Mouse (Mus musculus): ENCODE data around the gene Nr4a1. TPM values are rescaled to one million over a fixed set of nuclear protein-coding genes. Genes with fewer than 3 reads are reported as not detected.

Gene Nr4a1
- polyA plus RNA-seq, 1 experiment from 2014 or later, result 16.0 TPM

- Histone ChIP-seq H3K27ac (replicated peaks) (peak overlapping the region; percentile 88; the same call in 1 of the 2 replicates), H3K4me2 (replicated peaks) (peak overlapping the region; percentile 88), H3K9me3 (replicated peaks) (no peaks in the 10 kb centered on the region), H3K4me1 (peaks cover 83% of the 10 kb centered on the region), H3K27me3 (no peaks in the 10 kb centered on the region), H3K4me3 (replicated peaks) (peak overlapping the region; percentile 88), H3K9ac (0 out of 2 replicates have a peak overlapping the region, but pooled peaks have one; percentile 68), H3K36me3 (no peaks in the 10 kb centered on the region)
- 8% methylated on average over 5 of the region's 5 CpGs for WGBS
- ATAC-seq (ENCODE audit: insufficient number of reproducible peaks, low FRiP score, low TSS enrichment, low read depth), result no peak
These were observed 30.5 kb upstream of the Nr4a1 start for GRCm38 (mm10) chr15:101223596-101223995.

GRCm38 (mm10) chr15:101224006-101224906 is 29.8 kb upstream of the Nr4a1 start, which contains the start of gene Grasp:
Gene Grasp (plus strand): TSS chr15:101224188.
- Histone ChIP-seq H3K9ac (peak within 1 kb of the TSS; percentile 68), H3K4me2 (replicated peaks) (peak within 1 kb of the TSS; percentile 88), H3K27ac (replicated peaks) (peak within 1 kb of the TSS; percentile 88), H3K27me3 (no peaks in the 10 kb centered on the region), H3K4me1 (peaks cover 89% of the 10 kb centered on the region), H3K9me3 (replicated peaks) (no peaks in the 10 kb centered on the region), H3K36me3 (peaks cover 4% of the 10 kb centered on the region), H3K4me3 (replicated peaks) (peak within 1 kb of the TSS; percentile 88)
- ATAC-seq (ENCODE audit: insufficient number of reproducible peaks, low FRiP score, low TSS enrichment, low read depth), result peak; percentile 85
- under 1% methylated on average over 77 of the region's 77 CpGs for WGBS

- 3% methylated on average over 14 of the region's 14 CpGs for WGBS
These were observed 29.1 kb upstream of the Nr4a1 start for GRCm38 (mm10) chr15:101224977-101225376.

GRCm38 (mm10) chr15:101227971-101228370 is 26.1 kb upstream of the Nr4a1 start:
- no peak overlapping the region for H3K4me3 ChIP-seq (replicated peaks)
- H3K9ac ChIP-seq, result no peak overlapping the region
- H3K36me3 ChIP-seq, result peaks cover 24% of the 10 kb centered on the region
- peak overlapping the region; percentile 37 for H3K4me2 ChIP-seq (replicated peaks)
- ATAC-seq (ENCODE audit: insufficient number of reproducible peaks, low FRiP score, low TSS enrichment, low read depth), result peak; percentile 73; the same call in 1 of the 2 replicates
- no peaks in the 10 kb centered on the region for H3K27me3 ChIP-seq
- no peaks in the 10 kb centered on the region for H3K9me3 ChIP-seq (replicated peaks)
- peaks cover 75% of the 10 kb centered on the region for H3K4me1 ChIP-seq
- 12% methylated on average over 7 of the region's 7 CpGs for WGBS
- H3K27ac ChIP-seq (replicated peaks), result peak overlapping the region; percentile 87

More at GRCm38 (mm10) chr15:101224977-101225376, 29.1 kb upstream of the Nr4a1 start:
- Histone ChIP-seq H3K4me1 (peaks cover 90% of the 10 kb centered on the region), H3K9me3 (replicated peaks) (no peaks in the 10 kb centered on the region), H3K27me3 (no peaks in the 10 kb centered on the region), H3K27ac (replicated peaks) (peak overlapping the region; percentile 88), H3K4me2 (replicated peaks) (peak overlapping the region; percentile 88), H3K36me3 (peaks cover 11% of the 10 kb centered on the region), H3K4me3 (replicated peaks) (peak overlapping the region; percentile 88), H3K9ac (peak overlapping the region; percentile 68)
- ATAC-seq (ENCODE audit: insufficient number of reproducible peaks, low FRiP score, low TSS enrichment, low read depth), result no peak

GRCm38 (mm10) chr15:101228866-101229590 is 25.0 kb upstream of the Nr4a1 start:
- H3K4me1 ChIP-seq, result peaks cover 66% of the 10 kb centered on the region
- no peaks in the 10 kb centered on the region for H3K9me3 ChIP-seq (replicated peaks)
- no peak for ATAC-seq (ENCODE audit: insufficient number of reproducible peaks, low FRiP score, low TSS enrichment, low read depth)
- no peak overlapping the region for H3K4me2 ChIP-seq (replicated peaks)
- H3K9ac ChIP-seq, result no peak overlapping the region
- 75% methylated on average over 21 of the region's 21 CpGs for WGBS
- peak overlapping the region; percentile 87 for H3K27ac ChIP-seq (replicated peaks)
- peaks cover 24% of the 10 kb centered on the region for H3K36me3 ChIP-seq
- H3K27me3 ChIP-seq, result no peaks in the 10 kb centered on the region
- H3K4me3 ChIP-seq (replicated peaks), result no peak overlapping the region

- no peak for ATAC-seq (ENCODE audit: insufficient number of reproducible peaks, low FRiP score, low TSS enrichment, low read depth)
- no peak overlapping the region for H3K9ac ChIP-seq
- no peaks in the 10 kb centered on the region for H3K9me3 ChIP-seq (replicated peaks)
- no peak overlapping the region for H3K27ac ChIP-seq (replicated peaks)
- H3K4me1 ChIP-seq, result peaks cover 68% of the 10 kb centered on the region
- no peak overlapping the region for H3K4me3 ChIP-seq (replicated peaks)
- H3K36me3 ChIP-seq, result peaks cover 24% of the 10 kb centered on the region
- 93% methylated on average over 19 of the region's 19 CpGs for WGBS
- no peak overlapping the region for H3K4me2 ChIP-seq (replicated peaks)
- no peaks in the 10 kb centered on the region for H3K27me3 ChIP-seq
These were observed 23.6 kb upstream of the Nr4a1 start for GRCm38 (mm10) chr15:101230503-101230902.

- peaks cover 69% of the 10 kb centered on the region for H3K4me1 ChIP-seq
These were observed 22.9 kb upstream of the Nr4a1 start for GRCm38 (mm10) chr15:101230995-101231647.

GRCm38 (mm10) chr15:101231648-101232180 is 22.4 kb upstream of the Nr4a1 start:
- no peak for ATAC-seq (ENCODE audit: insufficient number of reproducible peaks, low FRiP score, low TSS enrichment, low read depth)
- 55% methylated on average over 56 of the region's 56 CpGs for WGBS
- Histone ChIP-seq H3K4me2 (replicated peaks) (no peak overlapping the region), H3K9me3 (replicated peaks) (no peaks in the 10 kb centered on the region), H3K4me3 (replicated peaks) (no peak overlapping the region), H3K9ac (no peak overlapping the region), H3K27ac (replicated peaks) (peak overlapping the region; percentile 58; the same call in 1 of the 2 replicates), H3K27me3 (no peaks in the 10 kb centered on the region), H3K4me1 (peaks cover 66% of the 10 kb centered on the region), H3K36me3 (peaks cover 24% of the 10 kb centered on the region)

More at GRCm38 (mm10) chr15:101230995-101231647, 22.9 kb upstream of the Nr4a1 start:
- Histone ChIP-seq H3K4me3 (replicated peaks) (no peak overlapping the region), H3K27ac (replicated peaks) (peak overlapping the region; percentile 58; the same call in 1 of the 2 replicates), H3K9me3 (replicated peaks) (no peaks in the 10 kb centered on the region), H3K4me2 (replicated peaks) (no peak overlapping the region), H3K9ac (no peak overlapping the region), H3K36me3 (peaks cover 24% of the 10 kb centered on the region), H3K27me3 (no peaks in the 10 kb centered on the region)
- ATAC-seq (ENCODE audit: insufficient number of reproducible peaks, low FRiP score, low TSS enrichment, low read depth), result no peak
- 81% methylated on average over 23 of the region's 23 CpGs for WGBS

- H3K36me3 ChIP-seq, result peaks cover 24% of the 10 kb centered on the region
- H3K27me3 ChIP-seq, result no peaks in the 10 kb centered on the region
- no peak for ATAC-seq (ENCODE audit: insufficient number of reproducible peaks, low FRiP score, low TSS enrichment, low read depth)
- H3K4me1 ChIP-seq, result peaks cover 57% of the 10 kb centered on the region
- H3K4me3 ChIP-seq (replicated peaks), result no peak overlapping the region
- no peak overlapping the region for H3K4me2 ChIP-seq (replicated peaks)
- peak overlapping the region; percentile 58 for H3K27ac ChIP-seq (replicated peaks)
- H3K9ac ChIP-seq, result no peak overlapping the region
- H3K9me3 ChIP-seq (replicated peaks), result no peaks in the 10 kb centered on the region
- 43% methylated on average over 4 of the region's 4 CpGs for WGBS
These were observed 21.5 kb upstream of the Nr4a1 start for GRCm38 (mm10) chr15:101232607-101233006.

- H3K4me3 ChIP-seq (replicated peaks), result no peak overlapping the region
- ATAC-seq (ENCODE audit: insufficient number of reproducible peaks, low FRiP score, low TSS enrichment, low read depth), result no peak
These were observed 20.9 kb upstream of the Nr4a1 start for GRCm38 (mm10) chr15:101233183-101233582.

More at GRCm38 (mm10) chr15:101233183-101233582, 20.9 kb upstream of the Nr4a1 start:
- 77% methylated on average over 3 of the region's 3 CpGs for WGBS
- no peak overlapping the region for H3K9ac ChIP-seq
- no peaks in the 10 kb centered on the region for H3K27me3 ChIP-seq
- H3K9me3 ChIP-seq (replicated peaks), result no peaks in the 10 kb centered on the region
- H3K36me3 ChIP-seq, result peaks cover 24% of the 10 kb centered on the region
- no peak overlapping the region for H3K4me2 ChIP-seq (replicated peaks)
- H3K4me1 ChIP-seq, result peaks cover 52% of the 10 kb centered on the region
- peak overlapping the region; percentile 58 for H3K27ac ChIP-seq (replicated peaks)
